Mouse (Mus musculus): ENCODE results near the gene Slc4a10. TPM values are rescaled to one million over a fixed set of nuclear protein-coding genes. Genes with fewer than 3 reads are reported as not detected.

The Slc4a10 gene
- polyA plus RNA-seq, 1 experiment from 2014 or later: 0.94 TPM

DNA sequence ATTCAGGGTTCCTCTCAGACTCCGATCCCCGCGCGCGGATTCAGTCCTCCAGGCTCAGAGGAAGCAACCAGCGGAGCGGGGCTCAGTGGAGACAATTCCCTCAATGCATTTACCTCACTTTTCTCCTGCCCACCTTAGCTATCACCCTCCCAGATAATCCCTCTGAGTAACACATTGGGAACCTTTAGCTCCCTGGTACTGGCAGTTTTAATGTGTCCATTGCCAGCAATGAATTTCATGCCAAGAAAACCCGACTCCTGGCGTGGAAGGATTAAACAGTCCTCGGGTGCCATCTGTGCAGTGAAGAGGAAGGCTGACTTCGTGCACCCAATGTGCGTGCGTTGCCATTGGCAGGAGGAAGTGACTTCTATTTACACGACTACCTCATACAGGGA is 295.5 kb downstream of the Slc4a10 start:
- peak; percentile 45 for ATAC-seq (replicated peaks; ENCODE audit: low FRiP score)
- no peaks in the 10 kb centered on the region for H3K9me3 ChIP-seq (ENCODE audit: control insufficient read depth, low read length)

GRCm38 (mm10) chr2:62344367-62344766 is 298.1 kb downstream of the Slc4a10 start:
- Histone ChIP-seq H3K9ac (ENCODE audit: low read length) (no peak overlapping the region), H3K4me1 (replicated peaks; ENCODE audit: control insufficient read depth, insufficient read depth, low read length) (no peaks in the 10 kb centered on the region), H3K4me3 (ENCODE audit: low read depth, low read length) (no peak overlapping the region), H3K36me3 (ENCODE audit: control insufficient read depth, insufficient read depth, low read length) (no peaks in the 10 kb centered on the region), H3K27me3 (ENCODE audit: control insufficient read depth, insufficient read depth, low read length) (no peaks in the 10 kb centered on the region), H3K27ac (ENCODE audit: low read depth, low read length) (no peak overlapping the region), H3K9me3 (ENCODE audit: control insufficient read depth, low read length) (no peaks in the 10 kb centered on the region), H3K4me2 (ENCODE audit: low read depth, low read length, severe bottlenecking) (no peak overlapping the region)
- WGBS: 67% methylated on average over 6 of the region's 6 CpGs
- DNase-seq (ENCODE audit: low spot score) (no peak), ATAC-seq (replicated peaks; ENCODE audit: low FRiP score) (no peak)

More for the DNA sequence above, 295.5 kb downstream of the Slc4a10 start:
- H3K4me3 ChIP-seq (ENCODE audit: low read depth, low read length): no peak overlapping the region
- H3K4me2 ChIP-seq (ENCODE audit: low read depth, low read length, severe bottlenecking): peak overlapping the region; percentile 32; the same call in 1 of the 2 replicates
- no peaks in the 10 kb centered on the region for H3K4me1 ChIP-seq (replicated peaks; ENCODE audit: control insufficient read depth, insufficient read depth, low read length)
- 13% methylated on average over 14 of the region's 14 CpGs for WGBS
- no peak overlapping the region for H3K27ac ChIP-seq (ENCODE audit: low read depth, low read length)
- H3K27me3 ChIP-seq (ENCODE audit: control insufficient read depth, insufficient read depth, low read length): no peaks in the 10 kb centered on the region
- no peaks in the 10 kb centered on the region for H3K36me3 ChIP-seq (ENCODE audit: control insufficient read depth, insufficient read depth, low read length)
- H3K9ac ChIP-seq (ENCODE audit: low read length): no peak overlapping the region; the same call in 1 of the 2 replicates
- DNase-seq (ENCODE audit: low spot score): no peak

DNA sequence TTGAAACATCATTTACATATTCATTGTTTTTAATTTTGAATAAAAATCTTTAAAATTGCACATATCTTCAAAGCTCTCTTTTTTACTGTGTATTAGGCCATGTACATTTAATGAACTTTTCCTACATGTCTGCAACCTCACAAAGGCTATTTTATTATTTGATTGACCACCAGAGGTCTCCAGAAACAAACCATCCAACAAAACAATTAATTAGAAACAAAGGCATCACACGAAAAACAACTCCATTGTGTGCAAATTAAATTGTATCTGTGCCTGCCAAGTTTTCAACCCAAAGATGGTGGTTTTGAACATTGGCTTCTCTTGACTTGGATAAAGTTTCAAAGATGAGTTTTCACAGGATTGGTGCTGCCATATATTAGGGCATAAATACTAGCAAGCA is 300.5 kb downstream of the Slc4a10 start:
- Histone ChIP-seq H3K27ac (ENCODE audit: low read depth, low read length) (no peak overlapping the region), H3K4me2 (ENCODE audit: low read depth, low read length, severe bottlenecking) (no peak overlapping the region), H3K9me3 (ENCODE audit: control insufficient read depth, low read length) (no peaks in the 10 kb centered on the region), H3K4me1 (replicated peaks; ENCODE audit: control insufficient read depth, insufficient read depth, low read length) (no peaks in the 10 kb centered on the region), H3K4me3 (ENCODE audit: low read depth, low read length) (no peak overlapping the region), H3K27me3 (ENCODE audit: control insufficient read depth, insufficient read depth, low read length) (no peaks in the 10 kb centered on the region), H3K36me3 (ENCODE audit: control insufficient read depth, insufficient read depth, low read length) (no peaks in the 10 kb centered on the region), H3K9ac (ENCODE audit: low read length) (no peak overlapping the region)
- ATAC-seq (replicated peaks; ENCODE audit: low FRiP score): no peak
- no peak for DNase-seq (ENCODE audit: low spot score)
- WGBS: 44% methylated on average over 1 of the region's 1 CpGs

DNA sequence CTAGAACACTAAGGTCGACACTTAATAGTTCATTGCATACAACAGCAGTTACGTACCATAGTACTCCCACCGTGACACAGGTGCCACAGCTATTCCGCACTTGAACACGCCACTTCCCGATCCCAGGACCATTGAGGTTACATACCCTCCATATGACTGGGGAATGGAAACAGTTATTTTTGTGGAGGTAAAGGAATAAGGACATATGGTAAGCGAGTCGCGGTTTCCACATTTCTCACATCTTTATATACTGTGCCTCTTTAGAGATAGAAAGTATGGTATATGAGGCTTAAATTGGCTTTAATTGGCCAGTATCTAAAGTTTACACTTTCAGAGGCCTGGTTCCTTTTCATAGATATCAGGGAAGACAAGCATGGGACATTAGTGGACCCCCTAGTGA is 301.5 kb downstream of the Slc4a10 start:
- Histone ChIP-seq H3K4me1 (replicated peaks; ENCODE audit: control insufficient read depth, insufficient read depth, low read length) (no peaks in the 10 kb centered on the region), H3K27me3 (ENCODE audit: control insufficient read depth, insufficient read depth, low read length) (no peaks in the 10 kb centered on the region), H3K9ac (ENCODE audit: low read length) (no peak overlapping the region), H3K36me3 (ENCODE audit: control insufficient read depth, insufficient read depth, low read length) (no peaks in the 10 kb centered on the region), H3K9me3 (ENCODE audit: control insufficient read depth, low read length) (no peaks in the 10 kb centered on the region), H3K4me3 (ENCODE audit: low read depth, low read length) (no peak overlapping the region), H3K27ac (ENCODE audit: low read depth, low read length) (no peak overlapping the region), H3K4me2 (ENCODE audit: low read depth, low read length, severe bottlenecking) (no peak overlapping the region)
- DNase-seq (ENCODE audit: low spot score) (no peak), ATAC-seq (replicated peaks; ENCODE audit: low FRiP score) (no peak)
- 90% methylated on average over 9 of the region's 9 CpGs for WGBS

- H3K27ac ChIP-seq (ENCODE audit: low read depth, low read length): no peak overlapping the region
- peaks cover 4% of the 10 kb centered on the region; the same call in 1 of the 2 replicates for H3K4me1 ChIP-seq (replicated peaks; ENCODE audit: control insufficient read depth, insufficient read depth, low read length)
- ATAC-seq (replicated peaks; ENCODE audit: low FRiP score): no peak
- no peak overlapping the region for H3K4me2 ChIP-seq (ENCODE audit: low read depth, low read length, severe bottlenecking)
- H3K4me3 ChIP-seq (ENCODE audit: low read depth, low read length): no peak overlapping the region
- 84% methylated on average over 3 of the region's 3 CpGs for WGBS
- H3K36me3 ChIP-seq (ENCODE audit: control insufficient read depth, insufficient read depth, low read length): no peaks in the 10 kb centered on the region
- no peaks in the 10 kb centered on the region for H3K27me3 ChIP-seq (ENCODE audit: control insufficient read depth, insufficient read depth, low read length)
- no peak for DNase-seq (ENCODE audit: low spot score)
- no peak overlapping the region for H3K9ac ChIP-seq (ENCODE audit: low read length)
- H3K9me3 ChIP-seq (ENCODE audit: control insufficient read depth, low read length): no peaks in the 10 kb centered on the region
Measured at GRCm38 (mm10) chr2:62352035-62352434, 305.8 kb downstream of the Slc4a10 start.

- Histone ChIP-seq H3K27me3 (ENCODE audit: control insufficient read depth, insufficient read depth, low read length) (no peaks in the 10 kb centered on the region), H3K27ac (ENCODE audit: low read depth, low read length) (no peak overlapping the region), H3K9me3 (ENCODE audit: control insufficient read depth, low read length) (no peaks in the 10 kb centered on the region), H3K4me3 (ENCODE audit: low read depth, low read length) (no peak overlapping the region), H3K36me3 (ENCODE audit: control insufficient read depth, insufficient read depth, low read length) (no peaks in the 10 kb centered on the region), H3K4me1 (replicated peaks; ENCODE audit: control insufficient read depth, insufficient read depth, low read length) (peaks cover 4% of the 10 kb centered on the region; the same call in 1 of the 2 replicates), H3K4me2 (ENCODE audit: low read depth, low read length, severe bottlenecking) (no peak overlapping the region), H3K9ac (ENCODE audit: low read length) (no peak overlapping the region)
- peak; percentile 56 for DNase-seq (ENCODE audit: low spot score)
- WGBS: 23% methylated on average over 6 of the region's 6 CpGs
- ATAC-seq (replicated peaks; ENCODE audit: low FRiP score): peak; percentile 80
Measured at GRCm38 (mm10) chr2:62355766-62356165, 309.5 kb downstream of the Slc4a10 start.

DNA sequence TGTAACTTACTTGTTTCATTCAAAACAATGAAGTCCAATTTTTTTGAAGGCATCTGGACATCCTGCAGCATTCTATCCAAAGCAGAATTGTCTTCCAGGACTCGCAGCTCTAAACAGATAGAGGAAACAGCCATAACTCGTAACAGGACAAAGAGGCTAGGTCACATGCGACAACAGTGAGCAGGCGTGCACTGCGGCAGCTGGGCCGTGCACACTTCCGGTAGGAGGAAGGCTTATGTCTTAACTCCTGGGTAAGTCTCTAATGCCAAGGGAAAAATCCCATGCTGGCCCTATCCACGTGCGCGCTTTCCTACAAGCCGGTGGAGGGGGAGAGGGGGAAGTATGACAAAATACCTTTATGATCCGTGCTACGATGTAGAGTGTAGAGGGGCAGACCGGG is 310.3 kb downstream of the Slc4a10 start:
- Histone ChIP-seq H3K27ac (ENCODE audit: low read depth, low read length) (no peak overlapping the region), H3K4me3 (ENCODE audit: low read depth, low read length) (no peak overlapping the region), H3K9ac (ENCODE audit: low read length) (no peak overlapping the region), H3K9me3 (ENCODE audit: control insufficient read depth, low read length) (no peaks in the 10 kb centered on the region), H3K4me2 (ENCODE audit: low read depth, low read length, severe bottlenecking) (no peak overlapping the region), H3K27me3 (ENCODE audit: control insufficient read depth, insufficient read depth, low read length) (no peaks in the 10 kb centered on the region), H3K4me1 (replicated peaks; ENCODE audit: control insufficient read depth, insufficient read depth, low read length) (peaks cover 4% of the 10 kb centered on the region; the same call in 1 of the 2 replicates), H3K36me3 (ENCODE audit: control insufficient read depth, insufficient read depth, low read length) (no peaks in the 10 kb centered on the region)
- ATAC-seq (replicated peaks; ENCODE audit: low FRiP score) (no peak), DNase-seq (ENCODE audit: low spot score) (no peak)
- WGBS: 87% methylated on average over 14 of the region's 14 CpGs

- Histone ChIP-seq H3K4me2 (ENCODE audit: low read depth, low read length, severe bottlenecking) (no peak overlapping the region), H3K27ac (ENCODE audit: low read depth, low read length) (no peak overlapping the region), H3K4me3 (ENCODE audit: low read depth, low read length) (no peak overlapping the region), H3K9ac (ENCODE audit: low read length) (no peak overlapping the region), H3K27me3 (ENCODE audit: control insufficient read depth, insufficient read depth, low read length) (no peaks in the 10 kb centered on the region), H3K4me1 (replicated peaks; ENCODE audit: control insufficient read depth, insufficient read depth, low read length) (peaks cover 4% of the 10 kb centered on the region; the same call in 1 of the 2 replicates), H3K36me3 (ENCODE audit: control insufficient read depth, insufficient read depth, low read length) (no peaks in the 10 kb centered on the region), H3K9me3 (ENCODE audit: control insufficient read depth, low read length) (no peaks in the 10 kb centered on the region)
- WGBS: 90% methylated on average over 7 of the region's 7 CpGs
- DNase-seq (ENCODE audit: low spot score): no peak
- no peak for ATAC-seq (replicated peaks; ENCODE audit: low FRiP score)
Measured at GRCm38 (mm10) chr2:62357259-62357658, 311.0 kb downstream of the Slc4a10 start.

- Histone ChIP-seq H3K27me3 (ENCODE audit: control insufficient read depth, insufficient read depth, low read length) (no peaks in the 10 kb centered on the region), H3K27ac (ENCODE audit: low read depth, low read length) (no peak overlapping the region), H3K36me3 (ENCODE audit: control insufficient read depth, insufficient read depth, low read length) (no peaks in the 10 kb centered on the region), H3K4me1 (replicated peaks; ENCODE audit: control insufficient read depth, insufficient read depth, low read length) (peaks cover under 1% of the 10 kb centered on the region; the same call in 1 of the 2 replicates), H3K4me3 (ENCODE audit: low read depth, low read length) (no peak overlapping the region), H3K4me2 (ENCODE audit: low read depth, low read length, severe bottlenecking) (no peak overlapping the region), H3K9me3 (ENCODE audit: control insufficient read depth, low read length) (no peaks in the 10 kb centered on the region), H3K9ac (ENCODE audit: low read length) (no peak overlapping the region)
- WGBS: 85% methylated on average over 6 of the region's 6 CpGs
- ATAC-seq (replicated peaks; ENCODE audit: low FRiP score): no peak
- DNase-seq (ENCODE audit: low spot score): no peak
Measured at GRCm38 (mm10) chr2:62360872-62361271, 314.6 kb downstream of the Slc4a10 start.

Measured in forebrain, embryonic 11.5 days (tissue).